Mouse (Mus musculus) adipocyte (in vitro differentiated cells): Measurements from ENCODE around the gene Msh5.
"Not testable (repeated sequence)": the region's sequence is repeated elsewhere in the genome, so short reads cannot be mapped to it uniquely, and the experiment has no call there.

Experiments used
- DNase-seq: peaks from one replicate; pipeline ENCODE4 v3.0.0-alpha.2; 2016; ENCODE audit warnings: low spot score

Msh5 gene

DNA sequence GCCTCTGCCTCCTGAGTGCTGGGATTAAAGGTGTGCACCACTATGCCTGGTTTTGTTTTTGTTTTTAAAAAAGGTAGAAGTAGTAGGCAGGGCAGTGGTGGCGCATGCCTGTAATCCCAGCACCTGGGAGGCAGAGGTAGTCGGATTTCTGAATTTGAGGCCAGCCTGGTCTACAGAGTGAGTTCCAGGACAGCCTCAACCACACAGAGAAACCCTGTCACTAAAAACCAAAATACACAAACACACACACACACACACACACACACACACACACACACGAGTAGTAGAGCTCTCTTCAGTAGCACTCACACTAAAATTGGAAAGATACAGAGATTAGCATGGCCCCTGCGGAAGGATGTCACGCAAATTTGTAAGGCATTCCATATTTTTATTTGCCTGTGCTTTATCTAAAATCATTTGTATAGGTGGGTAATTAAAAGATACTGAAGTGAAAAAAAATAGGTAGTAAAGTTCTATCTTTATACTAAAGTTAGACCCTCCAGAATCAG lies 2.4 kb upstream of the Msh5 start:
- no peak for DNase-seq

DNA sequence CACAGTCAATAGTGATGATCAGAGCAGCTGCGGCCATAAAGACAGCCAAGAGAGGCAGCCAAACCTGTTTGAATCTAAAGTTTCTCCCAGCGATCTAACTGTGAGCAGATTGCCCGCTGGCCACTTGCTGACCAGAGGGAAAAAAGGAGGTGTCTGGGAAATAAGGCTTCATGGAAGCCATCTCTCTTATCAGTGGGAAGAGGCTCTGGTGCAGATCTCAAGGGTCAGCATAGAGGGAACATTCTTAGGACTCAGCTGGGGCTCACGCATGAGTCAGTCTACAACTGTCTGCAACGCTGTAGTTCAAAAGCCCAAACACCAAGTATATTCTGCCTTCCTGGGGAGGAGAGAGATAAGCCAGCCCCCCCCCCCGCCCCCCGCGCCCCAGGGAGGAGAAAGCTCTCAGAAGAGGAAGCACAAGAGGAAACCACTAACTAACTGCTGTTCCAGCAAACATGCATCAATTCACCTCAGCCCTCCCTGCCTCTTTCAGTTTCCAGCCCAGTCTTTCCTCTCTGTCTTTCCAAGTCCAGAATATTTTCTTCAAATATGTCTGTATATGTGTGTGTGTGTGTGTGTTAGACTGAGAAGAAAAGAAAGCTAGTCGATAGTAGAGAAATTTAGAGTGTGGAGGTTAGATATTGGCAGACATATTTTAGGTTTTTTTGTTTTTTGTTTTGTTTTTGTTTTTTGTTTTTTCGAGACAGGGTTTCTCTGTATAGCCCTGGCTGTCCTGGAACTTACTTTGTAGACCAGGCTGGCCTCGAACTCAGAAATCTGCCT lies 1.8 kb upstream of the Msh5 start:
- no peak for DNase-seq

DNA sequence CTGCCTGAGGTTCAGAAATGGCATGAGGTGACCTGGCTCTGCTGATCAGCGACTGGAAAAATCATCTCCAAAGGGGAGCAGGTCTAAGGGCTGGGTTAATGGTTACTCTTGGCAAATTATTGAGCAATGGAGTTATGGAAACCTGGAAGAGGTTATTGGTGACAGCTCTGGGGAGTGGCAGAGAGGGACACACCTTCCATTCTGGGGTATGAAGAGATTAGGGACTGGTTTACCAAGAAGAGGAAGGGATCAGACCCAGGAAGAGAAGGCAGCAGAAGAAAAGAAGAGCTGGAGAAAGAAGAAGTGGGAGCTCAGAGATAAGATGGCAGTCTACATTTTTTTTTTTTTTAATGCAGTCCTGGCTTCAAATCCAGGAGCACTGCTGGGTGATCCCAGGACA lies 1.1 kb upstream of the Msh5 start:
- DNase-seq = no peak

DNA sequence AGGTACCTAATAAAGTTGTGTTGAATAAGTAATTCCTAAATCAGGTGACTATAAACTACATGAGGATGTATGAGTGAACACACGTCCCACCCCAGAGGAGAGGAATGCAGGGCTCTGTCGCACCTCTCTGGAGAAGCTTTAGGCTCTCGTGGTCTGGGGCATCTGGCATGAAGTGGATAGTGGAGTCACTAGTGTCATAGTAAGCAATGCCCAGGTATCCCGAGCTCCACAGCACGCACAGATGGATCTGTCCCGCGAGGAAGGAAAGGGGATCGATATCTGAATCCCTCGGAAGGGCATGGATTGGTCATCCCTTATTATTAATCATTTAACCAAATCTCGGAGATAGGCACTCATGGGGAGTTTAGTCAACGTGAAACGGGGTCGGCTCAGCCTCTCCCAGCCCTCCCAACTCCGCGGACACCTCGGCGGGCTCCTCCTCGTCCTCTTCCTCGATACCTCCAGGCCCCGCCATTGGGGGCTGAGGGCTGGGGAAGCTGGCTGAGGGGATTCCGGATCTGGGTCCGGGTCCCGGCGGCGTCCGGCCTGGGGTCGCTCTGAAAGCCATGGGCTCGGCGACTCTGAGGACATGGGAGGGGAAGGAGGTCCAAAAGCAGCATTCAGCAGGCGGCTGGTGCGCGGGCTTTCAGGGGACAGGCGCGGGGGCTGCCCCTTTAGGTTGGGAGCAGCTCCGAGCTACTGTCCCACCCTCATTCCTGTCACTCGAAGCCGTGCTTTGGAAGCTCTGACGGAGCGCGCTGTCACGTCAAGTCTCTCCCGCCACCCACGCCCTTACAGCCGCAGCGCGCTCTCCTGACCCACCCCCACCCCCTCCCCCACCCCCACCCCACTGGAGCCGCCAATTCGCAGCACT lies 501 bp downstream of the Msh5 start:
- no peak for DNase-seq

DNA sequence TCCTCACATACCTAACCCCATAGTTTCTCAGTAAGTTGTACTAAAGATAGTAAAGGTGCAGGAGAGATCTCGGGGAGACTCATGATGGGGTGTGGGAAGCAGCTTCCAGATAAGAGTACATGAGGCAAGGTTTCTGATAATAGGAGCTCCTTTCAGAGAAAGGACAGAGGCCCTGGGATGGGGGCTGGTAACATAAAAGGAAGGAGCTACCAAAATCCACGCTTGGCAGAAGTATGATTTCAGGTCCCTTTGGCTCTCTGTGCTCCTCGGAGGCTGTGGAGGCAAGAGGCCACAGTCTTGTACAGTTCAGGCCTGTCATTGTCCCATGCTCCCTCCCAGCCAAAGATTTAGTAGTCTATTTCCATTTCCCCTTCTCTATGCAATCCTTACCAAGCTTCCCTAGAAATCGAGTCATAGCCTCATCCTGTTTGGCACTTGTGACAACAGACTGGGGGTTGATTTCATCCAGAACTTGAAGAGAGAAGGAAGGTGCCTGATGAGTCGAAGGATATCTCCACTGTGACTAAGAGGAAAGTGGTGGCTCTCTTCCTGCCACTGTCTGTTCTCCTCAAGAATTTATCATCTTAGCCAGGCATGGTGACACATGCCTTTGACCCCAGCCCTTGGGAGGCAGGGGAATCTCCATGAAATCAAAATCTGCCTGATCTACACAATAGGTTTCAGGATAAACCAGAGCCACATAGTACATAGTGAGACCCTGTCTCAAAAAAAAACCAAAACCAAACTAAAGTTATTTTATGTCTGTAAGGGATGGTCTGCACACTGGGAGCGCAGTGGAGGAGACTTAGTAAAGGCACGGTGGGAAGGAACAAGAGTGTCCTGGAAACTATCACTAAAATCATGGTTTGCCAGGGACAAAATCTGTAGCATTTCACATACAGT lies 1.4 kb downstream of the Msh5 start:
- DNase-seq = no peak

DNA sequence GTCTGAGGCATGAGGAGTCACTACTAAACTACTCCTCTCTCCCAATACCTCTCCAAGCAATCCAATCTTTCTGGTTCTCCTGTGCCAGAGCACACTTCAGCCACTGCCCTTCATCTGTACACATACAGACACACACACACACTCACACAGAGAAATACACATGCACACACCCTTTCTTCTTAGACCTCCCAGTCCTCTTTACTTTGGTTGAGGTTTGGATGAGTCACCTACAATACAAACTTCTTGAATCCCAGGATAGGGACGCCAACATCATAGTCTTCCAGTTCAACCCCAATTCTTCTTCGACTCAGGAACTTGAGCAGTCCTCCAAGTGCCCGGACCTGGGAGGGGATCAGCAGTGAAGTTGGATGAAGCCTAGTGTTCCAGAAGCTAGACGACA lies 2.8 kb downstream of the Msh5 start:
- DNase-seq = no peak

DNA sequence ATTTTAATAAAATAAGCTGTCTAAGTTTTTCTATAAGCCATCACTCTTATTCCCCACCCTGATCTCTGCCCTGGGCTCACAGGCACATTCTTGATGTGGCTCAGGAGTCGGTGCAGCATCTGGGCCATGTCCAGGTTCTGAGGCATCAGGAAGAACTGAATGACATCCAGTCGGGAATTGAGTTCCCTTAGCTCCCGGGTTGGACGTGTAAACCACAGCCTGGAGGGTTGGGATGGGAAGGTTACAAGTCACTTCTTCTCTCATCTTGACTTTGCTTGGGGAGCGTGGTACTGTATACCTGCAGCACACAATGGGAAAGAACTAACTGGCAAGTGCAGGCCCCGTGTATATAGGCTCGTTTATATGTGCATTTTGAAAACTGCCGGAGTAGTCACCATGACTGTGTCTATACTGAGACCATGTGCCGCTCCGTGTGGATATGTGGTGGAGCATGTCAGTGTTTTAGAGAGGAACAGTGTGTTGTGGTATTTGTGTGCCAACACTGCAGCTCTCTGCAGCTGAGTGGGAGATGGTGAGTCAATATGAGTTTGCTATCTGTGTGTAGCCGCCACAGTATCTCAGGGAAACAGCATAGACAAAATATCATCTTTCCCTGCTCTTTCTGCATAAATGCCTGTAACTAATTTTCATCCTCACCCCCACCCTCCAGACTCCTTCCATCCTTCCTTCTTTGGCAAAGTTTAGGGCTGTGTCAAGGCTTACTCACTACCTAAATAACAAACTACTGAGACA lies 7.2 kb downstream of the Msh5 start:
- no peak for DNase-seq

DNA sequence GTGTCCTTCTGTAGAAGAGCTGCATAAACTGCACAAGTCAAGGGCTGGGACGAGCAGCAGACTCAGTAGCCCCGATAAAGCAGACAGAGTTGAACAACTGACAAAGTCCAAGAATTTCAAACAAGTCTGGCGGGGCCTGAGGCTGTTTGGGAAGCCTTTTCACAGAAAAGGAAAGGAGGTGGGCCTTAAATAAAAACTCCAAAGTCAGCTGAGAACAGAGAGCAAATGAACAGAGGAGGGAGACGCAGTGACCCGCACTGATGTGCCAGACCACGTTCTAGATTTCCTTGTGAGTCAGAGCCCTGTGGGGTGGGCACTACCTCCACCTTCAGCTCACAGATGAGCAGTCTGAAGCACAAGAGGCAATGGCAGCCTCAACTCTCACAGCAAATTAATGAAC lies 11.6 kb downstream of the Msh5 start:
- no peak for DNase-seq

DNA sequence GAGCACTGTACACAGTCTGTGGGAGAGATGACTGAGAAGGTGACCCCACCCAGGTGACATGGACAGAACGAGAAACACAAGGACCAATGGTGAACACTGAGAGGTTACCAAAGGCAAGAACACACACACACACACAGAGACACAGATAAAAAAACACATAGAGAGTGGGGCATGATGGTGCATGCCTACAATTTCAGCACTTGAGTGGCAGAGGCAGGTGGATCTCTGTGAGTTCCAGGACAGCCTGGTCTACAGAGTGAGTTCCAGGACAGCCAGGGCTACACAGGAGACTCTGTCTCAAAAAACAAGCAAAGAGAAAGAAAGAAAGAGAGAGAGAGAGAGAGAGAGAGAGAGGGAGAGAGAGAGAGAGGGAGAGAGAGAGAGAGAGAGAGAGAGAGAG lies 12.8 kb downstream of the Msh5 start:
- not testable (repeated sequence) for DNase-seq

DNA sequence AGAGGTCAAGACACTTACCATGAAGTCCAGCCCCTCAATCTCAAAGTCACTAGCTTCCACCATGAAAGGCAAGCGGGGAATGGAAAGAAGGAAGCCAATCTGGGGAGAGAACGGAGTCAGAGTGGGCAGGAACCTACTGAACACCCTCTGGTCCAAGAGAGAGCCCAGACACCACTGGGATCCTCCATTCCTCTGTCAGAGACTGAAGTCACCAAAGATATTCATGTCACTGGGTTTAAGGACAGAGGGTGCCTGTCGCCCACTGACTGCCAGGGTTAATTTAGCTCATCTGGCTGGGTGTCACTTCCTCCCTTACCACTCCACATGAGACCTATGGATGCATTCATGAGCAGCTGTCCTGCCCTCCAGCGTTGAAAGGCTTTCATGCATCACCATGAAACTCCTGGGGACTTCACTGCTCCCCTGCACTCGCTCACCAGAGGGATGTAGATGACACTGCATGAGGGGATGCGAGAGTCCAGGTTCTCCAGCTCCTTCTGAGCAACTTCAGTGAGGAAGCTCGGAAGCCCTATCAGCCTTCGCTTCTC lies 14.1 kb downstream of the Msh5 start:
- DNase-seq = no peak

DNA sequence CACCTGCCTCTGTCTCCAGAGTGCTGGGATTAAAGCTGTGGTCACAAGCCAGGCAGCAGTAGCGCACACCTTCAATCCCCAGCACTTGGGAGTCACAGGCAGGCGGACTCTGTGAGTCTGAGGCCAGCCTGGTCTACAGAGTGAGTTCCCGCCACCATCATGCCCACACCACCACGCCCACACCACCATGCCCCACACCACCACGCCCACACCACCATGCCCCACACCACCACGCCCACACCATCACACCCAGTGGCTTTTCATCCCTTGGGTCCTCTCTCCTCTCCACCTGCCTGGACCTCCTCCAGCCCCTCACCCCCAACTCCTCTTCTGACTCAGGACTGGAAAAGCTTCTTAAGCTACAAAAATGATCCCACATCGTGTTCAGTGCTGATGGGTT lies 14.7 kb downstream of the Msh5 start:
- DNase-seq = no peak

DNA sequence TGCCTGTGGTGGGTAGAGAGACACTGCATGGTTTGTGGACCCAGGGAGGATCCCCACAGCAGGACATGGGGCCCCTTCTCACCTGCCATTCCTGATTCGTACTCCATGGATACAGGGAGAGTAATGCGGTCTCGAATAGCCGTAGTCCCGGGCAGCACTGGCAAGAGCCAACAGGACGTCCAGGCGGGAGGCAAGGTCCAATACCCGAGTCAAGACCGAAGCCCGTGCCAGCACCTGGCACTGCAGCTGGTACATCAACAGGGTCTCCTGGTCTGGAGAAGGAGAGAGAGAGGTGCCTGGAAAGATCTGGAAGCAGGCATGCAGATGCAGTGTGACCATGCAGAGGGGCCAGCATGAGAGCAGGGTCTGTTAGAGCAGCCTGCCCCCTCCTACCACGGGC lies 15.3 kb downstream of the Msh5 start:
- DNase-seq = no peak

DNA sequence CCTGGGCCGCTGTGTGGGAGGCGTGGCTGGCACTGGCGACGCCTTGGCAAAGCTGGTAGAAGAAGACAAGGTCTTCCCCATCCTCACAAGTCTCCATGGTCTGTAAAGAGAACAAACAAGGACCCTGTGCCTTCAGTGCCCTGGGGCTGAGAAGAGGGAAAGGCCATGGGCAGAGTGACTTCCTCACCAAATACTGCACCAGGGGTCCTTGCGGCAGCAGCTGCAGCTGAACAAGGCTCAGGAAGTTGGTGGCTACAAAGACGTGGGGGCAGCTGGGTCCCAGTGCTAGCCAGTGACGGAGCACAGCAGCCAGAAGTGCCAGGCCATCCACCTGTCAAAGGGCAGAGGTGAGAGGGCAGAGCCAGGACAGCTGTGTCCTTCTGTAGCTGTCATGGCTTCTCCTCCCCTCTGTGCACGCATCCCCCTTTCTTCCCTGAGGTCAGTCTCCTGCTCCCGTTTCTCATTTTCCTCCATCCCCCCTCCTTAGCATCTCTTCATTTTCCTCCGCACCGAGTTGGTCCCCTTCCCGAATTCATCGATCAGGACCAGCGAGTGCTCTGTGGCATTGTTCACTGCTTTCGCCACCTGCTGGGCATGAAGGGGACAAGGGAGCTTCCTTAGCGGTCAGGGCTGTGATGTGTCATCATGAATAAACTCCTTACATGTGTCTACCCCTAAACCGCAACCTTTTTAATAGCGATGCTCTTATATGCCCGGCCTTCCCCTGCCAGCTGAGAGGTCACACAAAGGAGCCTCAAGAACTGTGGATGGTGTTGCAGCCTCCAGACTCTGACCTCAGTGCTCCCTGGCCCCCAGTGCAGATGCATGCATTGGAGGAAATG lies 16.6 kb downstream of the Msh5 start:
- DNase-seq = no peak

DNA sequence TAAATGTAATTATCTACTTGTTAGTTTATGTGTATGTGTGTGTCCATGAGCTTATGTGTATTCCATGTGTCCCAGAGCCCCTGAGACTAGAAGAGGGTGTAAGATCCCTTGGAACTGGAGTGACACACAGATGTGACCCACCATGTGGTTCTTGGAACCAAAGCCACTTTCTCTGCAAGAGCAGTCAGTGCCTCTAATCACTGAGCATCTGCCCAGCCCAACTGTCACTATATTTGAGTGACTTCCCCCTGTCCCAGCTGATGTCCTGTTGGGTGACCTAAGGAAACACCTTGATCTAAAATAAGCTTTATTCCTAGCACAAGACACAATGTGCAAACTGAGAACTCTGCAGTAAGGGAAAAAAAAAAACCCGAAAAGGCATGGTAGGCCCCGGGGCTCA lies 18.2 kb downstream of the Msh5 start:
- no peak for DNase-seq

DNA sequence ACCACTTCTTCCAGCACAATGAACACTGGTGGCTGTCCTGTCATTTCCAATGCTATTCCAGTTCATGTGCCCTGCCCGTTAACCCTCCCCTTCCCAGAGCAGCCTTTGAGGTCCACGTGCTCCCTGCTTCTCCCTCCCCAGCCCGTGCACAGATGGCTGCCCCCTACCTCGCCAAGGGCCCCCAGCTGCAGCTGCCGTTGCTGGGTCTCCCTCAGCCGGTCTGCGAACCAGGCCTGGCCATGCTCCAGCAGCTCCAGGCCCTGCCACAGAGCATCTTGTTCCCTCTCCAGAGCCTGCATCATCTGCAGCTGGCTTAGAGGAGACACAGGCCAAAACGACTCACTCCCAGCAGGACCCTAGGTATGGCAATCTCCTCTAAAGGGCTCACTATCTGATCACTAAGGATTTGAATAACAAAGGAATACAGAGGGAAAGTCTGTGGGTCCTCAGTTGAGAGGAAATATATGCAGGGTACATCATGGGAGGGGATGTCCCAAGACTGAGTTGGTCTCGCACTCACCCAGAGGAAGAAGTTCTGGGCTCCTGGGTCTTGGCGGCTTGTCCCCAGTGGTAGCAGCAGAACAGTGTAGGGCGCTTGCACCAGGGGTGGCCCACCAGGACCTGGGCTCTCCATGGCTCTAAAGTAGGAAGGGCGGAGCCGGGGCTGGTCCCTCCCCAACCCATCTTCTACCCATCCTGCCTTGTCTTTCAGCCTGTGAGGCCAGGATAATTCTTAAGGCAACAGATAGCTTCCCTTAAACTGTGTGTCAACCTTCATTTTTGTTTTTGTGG lies 19.1 kb downstream of the Msh5 start, which contains the start of gene Sapcd1:
TSS of gene Sapcd1 (minus strand) at position 740 of the 792 bp plus-strand sequence.
- DNase-seq = no peak

DNA sequence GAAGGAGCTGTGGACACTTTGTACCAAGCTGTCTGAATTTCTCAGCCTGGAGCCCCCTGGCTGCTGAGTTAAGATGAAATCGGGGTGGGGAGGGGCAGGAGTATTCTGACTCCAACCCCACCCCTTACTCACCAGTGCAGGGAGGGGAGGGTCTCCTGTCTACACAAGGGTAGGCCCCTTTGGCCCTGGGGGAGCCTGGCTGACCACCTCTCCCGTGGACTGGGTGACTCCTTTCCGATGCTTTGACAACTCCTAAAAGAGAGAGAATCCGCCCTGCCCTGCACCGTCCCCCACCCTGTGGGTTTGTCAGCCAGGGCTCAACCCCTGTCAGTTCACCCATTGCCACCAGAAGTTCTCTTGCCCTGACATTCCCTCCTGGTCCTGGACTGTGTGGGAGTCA lies 20.3 kb downstream of the Msh5 start:
- DNase-seq = no peak

DNA sequence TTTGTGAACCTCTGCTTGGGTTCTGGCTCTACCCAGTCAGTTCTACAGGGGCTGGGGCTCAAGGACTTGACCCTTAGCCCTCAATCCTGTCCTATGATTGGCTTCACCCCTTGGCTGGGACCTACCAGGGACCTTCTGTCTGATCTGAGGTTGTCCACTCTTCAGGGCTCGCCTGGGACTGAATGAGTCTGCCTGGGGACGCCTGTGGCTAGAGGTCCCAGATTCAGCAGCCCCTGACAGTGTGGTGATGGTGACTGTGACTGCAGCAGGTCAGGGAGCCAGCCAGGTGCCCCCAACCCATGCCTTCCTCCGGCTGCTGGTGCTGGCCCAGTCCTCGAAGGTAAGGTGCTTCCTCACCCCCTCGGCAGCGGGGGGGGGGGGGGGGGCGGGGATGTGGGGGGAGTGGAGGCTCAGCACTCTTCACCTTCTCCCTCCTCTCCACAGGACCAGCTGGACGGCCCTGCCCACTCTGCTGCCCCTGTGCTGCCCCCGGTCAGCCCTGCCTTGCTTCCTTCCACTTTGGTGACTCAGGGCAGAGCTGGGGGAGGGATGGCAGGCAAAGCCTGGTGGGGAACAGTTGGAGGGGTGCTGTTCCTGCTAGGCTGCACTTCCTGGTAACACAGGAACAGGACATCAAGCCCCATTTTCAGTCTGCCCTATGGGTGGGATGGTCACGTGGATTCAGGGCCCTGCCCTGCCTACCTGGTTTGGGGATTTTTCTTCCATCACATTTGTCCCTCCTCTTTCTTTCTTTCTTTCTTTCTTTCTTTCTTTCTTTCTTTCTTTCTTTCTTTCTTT lies 21.7 kb downstream of the Msh5 start:
- no peak for DNase-seq

DNA sequence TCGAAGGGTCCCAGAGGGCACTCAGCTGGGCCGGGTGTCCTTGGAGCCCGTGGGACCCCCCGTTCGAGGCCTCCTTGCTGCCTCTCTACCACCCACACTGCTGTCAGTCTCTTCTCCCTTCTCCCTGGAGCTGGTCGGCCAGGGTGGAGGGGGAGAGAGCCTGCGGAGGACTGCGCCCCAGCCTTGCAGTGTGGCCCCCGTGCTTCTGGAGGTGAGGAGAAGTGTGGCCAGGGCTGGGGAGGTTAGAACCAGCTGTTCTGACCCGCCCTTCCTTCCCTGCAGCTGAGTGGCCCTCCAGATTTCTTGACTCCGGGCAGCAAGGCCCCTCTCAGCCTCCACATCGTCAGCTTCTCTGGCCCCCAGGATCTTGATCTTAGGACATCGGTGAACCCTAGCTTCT lies 22.3 kb downstream of the Msh5 start:
- DNase-seq = no peak
